Mouse (Mus musculus) cerebellum, postnatal 10 days (tissue): Measurements from ENCODE around the gene Borcs6.
A peak's percentile ranks its signal among the peaks of the same experiment; 100 is the strongest.
"Not testable (repeated sequence)": the region's sequence is repeated elsewhere in the genome, so short reads cannot be mapped to it uniquely, and the experiment has no call there.

Experiments used
- DNase-seq, 2 experiments: peaks; one replicate each; pipeline ENCODE4 v3.0.0; 2021; ENCODE audit warnings: mixed read lengths in 2 of 2

The Borcs6 gene

DNA sequence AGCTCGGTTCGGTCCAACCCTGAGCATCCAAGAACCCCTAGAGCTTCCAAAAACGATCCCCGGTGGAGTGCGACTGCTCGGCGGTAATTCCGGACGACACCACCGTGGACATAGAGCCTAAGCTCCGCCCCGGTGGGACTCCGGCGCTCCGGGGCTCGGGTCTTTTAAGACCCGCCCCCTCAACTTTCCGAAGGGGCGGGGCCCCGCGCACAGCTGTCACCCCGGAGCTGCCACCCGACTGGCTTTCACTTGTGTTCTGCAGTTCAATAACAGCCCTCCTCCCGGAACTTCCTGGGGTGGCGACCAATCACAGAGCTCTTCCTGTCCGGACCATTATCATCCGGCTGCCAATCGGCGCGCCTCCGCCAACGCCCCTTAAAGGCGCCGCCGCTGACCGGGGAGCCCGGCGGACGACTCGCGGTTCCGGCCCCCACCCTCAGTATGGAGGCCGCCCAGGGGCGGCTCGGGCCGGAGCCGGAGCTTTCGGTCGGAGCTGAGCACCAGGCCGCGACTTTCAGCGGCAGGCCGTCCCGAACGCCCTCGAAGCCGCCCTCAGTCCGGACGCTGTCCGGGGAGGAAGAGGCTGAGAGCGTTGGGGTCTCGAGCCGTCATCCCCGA lies at the start of gene Borcs6:
Borcs6 (plus strand) TSS at position 361 of the 618 bp plus-strand sequence.
- DNase-seq = peak; percentile 96 to 97

- DNase-seq = no peak
These were observed 48.9 kb upstream of the Borcs6 start for GRCm38 (mm10) chr11:69010400-69011323.

DNA sequence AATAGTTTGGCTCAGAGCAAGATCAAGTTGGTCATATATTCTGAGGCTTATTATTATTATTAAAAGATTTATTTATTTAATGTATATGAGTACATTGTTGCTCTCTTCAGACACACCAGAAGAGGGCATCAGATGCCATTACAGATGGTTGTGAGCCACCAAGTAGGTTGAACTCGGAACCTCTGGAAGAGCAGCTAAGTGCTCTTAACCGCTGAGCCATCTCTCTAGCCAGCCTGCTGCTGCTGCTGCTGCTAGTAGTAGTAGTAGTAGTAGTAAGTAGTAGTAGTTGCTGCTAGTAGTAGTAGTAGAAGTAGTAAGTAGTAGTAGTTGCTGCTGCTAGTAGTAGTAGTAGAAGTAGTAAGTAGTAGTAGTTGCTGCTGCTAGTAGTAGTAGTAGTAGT lies 48.1 kb upstream of the Borcs6 start:
- DNase-seq = not testable (repeated sequence)

DNA sequence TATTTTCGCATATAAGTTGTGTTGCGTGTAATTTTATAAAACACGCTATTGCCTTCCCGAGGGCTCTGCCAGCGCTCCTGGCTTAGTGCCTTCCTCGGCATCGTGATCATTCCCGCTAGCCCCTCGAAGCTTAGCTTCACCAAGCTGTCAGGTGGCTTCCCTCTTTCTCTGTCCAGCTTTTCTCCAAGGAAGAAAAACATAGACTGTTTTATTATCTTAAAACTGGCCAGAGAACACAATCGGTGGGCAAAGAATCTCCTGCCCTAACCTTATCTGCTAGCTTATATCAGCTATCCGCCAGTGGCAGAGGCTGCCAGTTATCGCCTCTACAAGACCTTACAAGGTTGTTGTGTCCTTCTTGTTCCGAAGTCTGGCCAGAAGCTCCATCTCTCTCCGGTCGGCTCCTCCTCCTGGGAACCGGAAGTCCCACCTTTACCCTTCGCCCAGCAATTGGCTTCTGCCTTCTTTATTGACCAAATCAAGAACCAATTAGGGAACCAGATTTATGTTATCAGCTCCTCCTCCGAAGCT lies 47.4 kb upstream of the Borcs6 start:
- peak; percentile 92 to 93 for DNase-seq

DNA sequence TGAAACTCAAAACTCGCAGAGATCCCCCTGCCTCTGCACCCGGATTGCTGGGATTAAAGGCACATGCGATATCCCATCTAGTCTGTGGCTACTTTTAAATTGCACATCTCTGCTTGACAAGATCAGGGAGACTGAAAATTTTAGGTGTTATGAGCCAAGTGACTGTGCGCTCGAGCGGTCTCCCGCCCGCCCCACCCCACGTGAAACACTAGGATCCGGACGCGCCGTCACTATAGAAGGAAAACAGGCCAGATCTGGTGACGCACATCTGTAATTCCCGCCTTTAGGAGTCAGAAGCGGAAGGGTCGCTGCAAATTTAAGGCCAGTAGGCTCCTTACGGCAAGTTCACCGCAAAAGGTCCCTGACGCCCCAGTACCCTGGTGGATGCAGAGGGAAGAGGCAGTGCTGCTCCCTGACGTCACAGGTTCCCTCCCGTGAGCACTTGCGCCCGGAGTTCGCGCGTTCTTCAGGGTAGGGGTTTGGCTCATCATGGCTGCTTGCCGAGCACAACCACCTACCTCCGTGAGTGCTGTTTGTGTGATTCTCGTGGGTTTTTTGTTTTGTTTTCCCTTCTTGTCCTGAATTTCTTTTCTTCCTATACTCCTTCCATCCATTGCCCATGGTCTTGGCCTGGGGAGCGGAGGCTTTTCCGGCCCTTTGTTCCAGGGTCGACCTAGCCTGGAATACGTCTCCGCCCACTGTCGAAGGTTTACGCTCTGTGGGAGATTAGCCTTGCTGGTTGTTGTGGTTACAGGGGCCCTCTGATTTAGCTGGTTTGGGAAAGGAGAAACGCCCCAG lies 43.7 kb upstream of the Borcs6 start, which contains the start of gene Ctc1:
Ctc1 (plus strand) TSS at position 268 of the 798 bp plus-strand sequence.
- peak; percentile 95 to 96 for DNase-seq

GRCm38 (mm10) chr11:69016755-69017154 lies 42.8 kb upstream of the Borcs6 start:
- DNase-seq = no peak

DNA sequence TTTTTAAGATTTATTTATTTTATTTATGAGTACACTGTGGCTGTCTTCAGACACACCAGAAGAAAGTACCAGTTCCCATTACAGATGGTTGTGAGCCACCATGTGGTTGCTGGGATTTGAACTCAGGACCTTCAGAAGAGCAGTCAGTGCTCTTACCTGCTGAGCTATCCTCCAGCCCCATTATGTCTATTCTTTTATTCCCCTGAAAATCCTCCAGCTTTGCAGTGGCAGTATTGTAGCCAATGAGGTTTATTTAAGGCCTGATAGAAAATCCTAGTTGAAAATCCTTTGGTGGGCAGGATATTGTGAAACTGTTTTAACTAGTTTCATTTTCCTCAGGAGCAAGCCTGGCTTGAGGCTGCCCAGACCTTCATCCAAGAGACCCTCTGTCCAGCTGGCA lies 38.8 kb upstream of the Borcs6 start:
- DNase-seq = no peak

GRCm38 (mm10) chr11:69026562-69026961 lies 33.0 kb upstream of the Borcs6 start:
- DNase-seq = no peak

DNA sequence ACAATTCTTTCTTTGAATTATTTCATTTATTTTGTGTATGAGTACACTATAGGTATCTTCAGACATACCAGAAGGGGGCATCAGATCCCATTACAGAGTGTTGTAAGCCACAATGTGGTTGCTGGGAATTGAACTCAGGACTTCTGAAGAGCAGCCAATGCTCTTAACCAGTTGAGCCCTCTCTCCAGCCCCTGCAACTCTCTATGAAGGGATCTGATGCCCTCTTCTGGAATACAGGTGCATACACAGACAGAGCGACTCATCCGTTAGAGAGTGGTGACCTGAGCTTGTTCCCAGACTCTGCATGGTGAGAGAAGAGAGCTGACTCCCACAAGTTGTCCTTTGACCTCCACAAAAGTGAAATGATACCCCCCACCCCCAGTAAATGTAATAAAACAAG lies 30.7 kb upstream of the Borcs6 start:
- DNase-seq = peak; percentile 24 to 45

DNA sequence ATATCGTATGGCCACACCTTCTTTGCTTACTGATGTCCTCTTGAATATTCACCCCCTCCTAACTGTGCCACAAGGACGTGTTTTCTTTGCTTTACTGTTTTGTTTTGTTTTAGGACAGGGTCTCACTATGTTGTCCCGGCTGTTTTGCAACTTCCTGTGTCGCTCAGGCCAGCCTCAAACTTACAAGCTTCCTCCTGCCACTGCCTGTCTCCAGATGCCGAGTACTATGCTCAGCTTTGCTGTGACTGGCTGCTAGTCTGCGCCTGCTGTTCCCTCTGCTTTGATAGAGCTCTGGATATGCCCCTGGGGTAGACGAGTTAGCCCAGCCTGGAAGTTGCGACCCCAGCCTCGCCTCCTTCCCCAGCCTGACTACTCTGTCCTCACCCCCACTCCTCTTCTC lies 26.0 kb upstream of the Borcs6 start:
- DNase-seq = no peak

GRCm38 (mm10) chr11:69034585-69034984 lies 24.9 kb upstream of the Borcs6 start:
- DNase-seq = no peak

DNA sequence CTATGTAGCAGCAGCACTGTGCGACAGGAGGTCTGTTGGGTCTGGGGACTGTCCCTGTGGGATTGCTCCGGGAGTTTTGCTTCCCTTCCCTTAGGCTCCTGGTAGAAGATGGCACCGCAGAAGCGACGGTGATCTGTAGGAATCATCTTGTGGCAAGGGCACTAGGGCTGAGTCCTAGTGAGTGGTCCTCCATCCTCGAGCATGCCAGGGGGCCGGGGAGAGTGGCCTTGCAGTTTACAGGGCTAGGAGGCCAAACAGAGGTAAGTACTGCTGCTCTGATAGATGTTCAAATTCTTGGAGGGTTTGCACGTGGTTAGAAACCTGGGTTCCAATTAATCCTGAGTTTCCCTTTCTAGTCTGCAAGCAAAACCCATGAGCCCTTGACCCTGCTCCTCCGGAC lies 24.1 kb upstream of the Borcs6 start:
- peak in 1 of 2 experiments; percentile 34 for DNase-seq

DNA sequence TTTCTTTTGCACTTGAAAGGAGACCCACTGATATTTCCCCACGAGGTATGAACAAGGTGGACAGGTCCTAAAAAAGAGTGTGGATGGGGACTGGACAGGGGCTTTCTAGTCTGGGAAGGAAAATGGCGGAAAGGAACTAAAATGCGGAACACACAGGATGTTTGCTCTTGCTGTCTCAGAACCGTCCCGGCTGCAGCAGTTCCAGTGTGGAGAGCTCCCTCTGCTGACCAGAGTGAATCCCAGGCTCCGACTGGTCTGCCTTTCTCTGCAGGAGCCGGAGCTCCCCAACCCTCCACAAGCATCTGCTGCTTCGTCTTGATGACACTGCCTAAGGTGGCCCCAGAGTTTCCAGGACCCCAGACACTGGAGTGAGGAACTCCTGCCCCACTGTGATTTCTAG lies 23.7 kb upstream of the Borcs6 start:
- peak; percentile 92 to 93 for DNase-seq

GRCm38 (mm10) chr11:69036486-69037230 lies 22.9 kb upstream of the Borcs6 start:
- DNase-seq = peak; percentile 90 to 94

DNA sequence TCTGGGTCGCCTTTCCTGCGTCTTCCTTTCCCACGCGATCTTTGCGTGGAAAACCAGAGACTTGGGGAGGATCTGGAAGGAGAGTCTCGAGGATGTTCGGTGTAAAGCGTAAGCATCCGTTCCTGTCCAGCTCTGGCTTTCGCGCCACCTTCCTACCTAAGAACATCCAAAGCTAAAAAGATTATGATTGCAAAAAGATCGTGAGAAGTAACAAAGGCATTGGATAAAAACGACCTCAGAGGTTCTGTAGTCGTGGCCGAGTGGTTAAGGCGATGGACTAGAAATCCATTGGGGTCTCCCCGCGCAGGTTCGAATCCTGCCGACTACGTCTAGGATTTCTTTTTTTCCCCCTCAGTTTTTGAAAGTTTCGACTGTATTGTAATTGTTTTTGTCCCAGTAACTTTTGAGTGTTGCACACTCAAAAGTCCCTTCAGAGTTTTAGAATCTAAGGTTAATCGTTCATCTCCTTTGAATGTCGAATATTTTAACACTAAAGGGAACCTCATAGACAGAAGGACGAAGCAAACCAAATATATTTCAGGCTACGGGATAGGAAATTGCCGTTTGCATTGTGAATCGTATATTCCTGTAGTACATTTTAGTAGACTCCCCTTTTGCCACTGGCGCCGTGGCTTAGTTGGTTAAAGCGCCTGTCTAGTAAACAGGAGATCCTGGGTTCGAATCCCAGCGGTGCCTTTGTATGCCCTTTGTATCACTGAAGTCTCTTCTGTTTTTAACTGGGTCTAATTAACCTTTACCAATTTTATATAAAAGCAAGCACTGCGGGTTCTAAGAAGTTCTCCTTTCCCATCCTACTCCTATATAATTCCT lies 22.1 kb upstream of the Borcs6 start:
- DNase-seq = peak; percentile 87 to 89

GRCm38 (mm10) chr11:69038173-69038572 lies 21.3 kb upstream of the Borcs6 start:
- DNase-seq = peak in 1 of 2 experiments; percentile 17

- peak; percentile 94 for DNase-seq
These were observed 13.8 kb upstream of the Borcs6 start, which contains the start of gene Aurkb for GRCm38 (mm10) chr11:69045531-69046394. Gene Aurkb, plus strand, starts transcription at chr11:69045647.

DNA sequence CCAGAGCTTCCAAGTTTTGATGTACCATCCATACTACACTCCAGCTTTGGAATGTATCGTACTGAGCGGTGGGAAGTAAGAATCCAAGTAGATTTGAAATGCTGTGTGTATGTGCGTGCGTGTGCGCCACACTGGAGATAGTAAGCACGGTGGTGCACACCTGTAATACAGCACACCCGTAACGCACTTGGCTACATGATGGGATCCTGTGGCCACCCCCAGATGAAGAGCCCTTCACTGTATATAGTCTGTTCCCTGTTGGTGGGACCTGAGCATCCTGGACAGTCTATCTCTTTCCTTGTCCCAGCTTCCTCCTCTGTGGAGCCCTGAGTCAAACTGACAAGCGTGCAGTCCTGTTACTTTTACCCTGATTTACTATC lies 13.1 kb upstream of the Borcs6 start:
- no peak for DNase-seq

DNA sequence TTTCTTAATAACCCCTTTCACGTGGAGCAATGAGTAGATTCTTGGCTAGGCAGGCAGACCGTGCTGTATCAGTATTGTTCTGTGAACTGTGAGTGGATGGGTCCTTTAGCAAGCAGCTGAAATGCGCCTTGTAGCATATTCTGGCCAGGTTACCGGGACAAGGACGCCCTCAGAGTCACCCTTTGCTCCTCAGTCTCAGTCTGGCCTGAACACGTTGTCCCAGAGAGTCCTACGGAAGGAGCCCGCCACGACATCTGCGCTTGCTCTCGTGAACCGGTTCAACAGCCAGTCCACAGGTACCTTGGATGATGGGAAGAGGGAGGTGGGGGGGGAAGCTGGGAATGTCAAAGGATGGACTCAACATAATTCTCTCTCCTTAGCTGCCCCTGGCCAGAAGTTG lies 11.9 kb upstream of the Borcs6 start:
- DNase-seq = no peak

- DNase-seq = no peak
These were observed 11.4 kb upstream of the Borcs6 start for GRCm38 (mm10) chr11:69048151-69048550.
